Mouse (Mus musculus): ENCODE data around the gene Pgm5.

Pgm5 gene

DNA sequence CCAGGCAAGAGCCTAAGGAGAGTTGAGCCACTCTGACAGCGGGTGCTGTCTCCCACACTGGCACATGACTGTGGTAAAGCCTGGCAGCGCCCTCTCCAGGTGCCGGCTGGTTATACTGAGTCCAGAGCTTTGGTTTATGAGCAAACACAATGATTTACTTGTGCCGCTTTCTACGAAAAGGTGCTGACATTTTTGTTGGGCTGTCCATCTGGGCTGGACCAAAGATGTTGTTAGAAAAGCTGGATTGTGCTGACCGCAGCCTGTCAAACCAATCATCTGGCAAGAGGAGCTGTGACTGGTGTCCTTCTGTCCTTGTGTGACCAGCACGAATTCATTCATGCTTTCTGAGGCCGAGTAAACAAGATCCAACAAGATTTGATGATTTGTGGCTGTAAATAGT lies 159.9 kb downstream of the Pgm5 start:
- no peak for DNase-seq

DNA sequence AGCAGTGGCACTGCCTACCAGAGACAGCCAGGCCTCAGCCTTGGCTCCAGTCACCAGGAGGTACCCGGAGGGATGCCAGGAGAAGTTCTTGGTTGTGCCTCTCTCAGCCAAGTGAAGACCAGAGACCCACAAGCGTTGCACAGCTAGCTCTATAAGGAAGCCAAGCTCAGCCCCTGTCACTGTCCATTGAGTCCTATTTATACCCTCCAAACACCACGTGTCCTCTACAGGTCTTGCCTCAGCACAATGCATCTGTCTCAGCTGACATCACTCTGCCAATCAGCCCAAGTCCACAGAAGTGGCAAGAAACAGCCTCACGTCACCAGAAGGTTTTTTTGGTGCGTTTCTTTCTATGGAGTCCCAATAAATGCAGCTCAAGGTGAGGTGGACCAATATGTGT lies 161.0 kb downstream of the Pgm5 start:
- DNase-seq: no peak

DNA sequence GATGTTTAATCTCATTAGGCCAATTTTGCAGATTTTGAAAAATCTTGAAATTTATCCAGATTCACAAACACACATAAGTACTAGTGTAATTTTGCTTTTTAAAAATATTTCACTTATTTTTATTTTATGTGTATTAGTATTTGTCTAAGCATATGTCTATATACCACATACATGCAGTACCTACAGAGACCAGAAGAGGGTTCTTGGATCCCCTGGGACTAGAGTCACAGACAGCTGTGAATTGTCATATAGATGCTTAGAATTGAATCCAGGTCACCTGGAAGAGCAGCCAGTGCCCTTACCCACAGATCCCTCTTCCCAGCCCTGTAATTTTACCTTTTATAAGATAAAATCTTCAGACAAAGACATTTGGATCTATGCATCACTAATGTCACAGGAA lies 161.7 kb downstream of the Pgm5 start:
- DNase-seq: no peak

DNA sequence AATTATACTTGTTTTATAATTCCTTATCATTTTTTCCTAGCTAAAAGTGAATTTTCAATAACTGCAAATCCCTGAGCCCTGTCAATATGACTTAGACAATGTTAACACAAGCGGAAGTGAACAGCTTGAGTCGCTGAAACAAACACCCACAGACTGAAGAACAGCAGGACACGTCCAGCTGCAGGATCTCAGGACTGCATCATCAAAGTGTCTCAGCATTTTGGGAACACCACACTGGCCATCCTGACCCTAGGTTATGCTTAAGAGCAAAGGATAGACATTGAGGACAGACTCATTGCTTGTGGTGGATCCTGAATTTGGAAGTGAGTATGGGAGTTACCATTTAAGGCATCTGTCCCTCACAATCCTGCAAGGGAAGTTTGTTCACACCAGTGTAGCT lies 162.5 kb downstream of the Pgm5 start:
- no peak for DNase-seq

DNA sequence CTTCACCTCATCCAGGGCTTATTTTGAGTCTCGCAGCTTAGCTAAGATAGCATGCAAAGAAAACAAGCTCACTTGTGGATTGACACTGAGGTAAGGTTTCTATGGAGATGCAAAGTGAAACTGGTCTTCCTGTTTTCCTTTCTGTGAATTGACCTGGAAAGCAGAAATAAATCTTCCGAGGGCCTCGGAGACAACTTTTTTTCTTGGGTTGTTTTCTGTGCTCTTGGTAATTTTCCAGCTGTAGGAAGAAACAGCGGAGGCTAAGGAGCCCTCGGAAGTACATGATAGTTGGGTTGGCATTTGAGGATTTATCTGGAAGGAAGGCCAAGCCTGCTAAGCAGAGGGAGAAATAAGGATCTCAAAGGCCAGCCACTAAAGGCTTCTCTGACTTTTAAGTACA lies 163.0 kb downstream of the Pgm5 start:
- no peak for DNase-seq

DNA sequence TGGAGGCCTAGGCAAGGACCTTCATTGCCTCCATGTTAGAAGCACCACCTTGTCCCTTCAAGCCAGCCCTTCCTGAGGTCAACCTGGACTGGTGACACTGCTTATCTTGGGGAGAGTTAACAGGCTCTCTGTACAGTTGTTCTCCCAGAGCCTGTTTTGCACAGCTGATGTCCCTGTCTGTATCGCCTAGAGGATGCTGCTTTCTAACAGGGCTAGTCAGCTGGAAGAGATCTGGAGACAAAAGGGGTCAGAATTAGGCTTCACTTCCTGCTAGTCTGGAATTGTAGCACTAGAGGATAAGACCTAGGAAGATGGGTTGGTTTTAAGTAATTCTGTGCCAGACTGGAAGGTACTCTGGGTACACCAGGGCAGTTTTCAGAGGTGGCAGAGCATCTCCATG lies 163.7 kb downstream of the Pgm5 start:
- DNase-seq: no peak

DNA sequence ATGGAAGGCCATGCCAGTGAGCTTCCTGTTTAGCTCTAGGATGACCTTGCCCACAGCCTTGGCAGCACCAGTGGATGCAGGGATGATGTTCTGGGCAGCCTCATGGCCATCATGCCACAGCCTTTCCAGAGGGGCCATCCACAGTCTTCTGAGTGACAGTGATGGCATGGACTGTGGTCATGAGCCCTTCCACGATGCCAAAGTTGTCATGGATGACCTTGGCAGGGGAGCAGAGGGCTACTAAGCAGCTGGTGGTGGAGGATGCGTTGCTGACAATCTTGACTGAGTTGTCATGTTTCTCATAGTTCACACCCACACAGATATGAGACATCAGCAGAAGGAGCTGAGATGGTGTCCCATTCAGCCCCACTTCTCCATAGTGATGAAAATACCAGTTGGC lies 169.0 kb downstream of the Pgm5 start:
- DNase-seq: no peak

DNA sequence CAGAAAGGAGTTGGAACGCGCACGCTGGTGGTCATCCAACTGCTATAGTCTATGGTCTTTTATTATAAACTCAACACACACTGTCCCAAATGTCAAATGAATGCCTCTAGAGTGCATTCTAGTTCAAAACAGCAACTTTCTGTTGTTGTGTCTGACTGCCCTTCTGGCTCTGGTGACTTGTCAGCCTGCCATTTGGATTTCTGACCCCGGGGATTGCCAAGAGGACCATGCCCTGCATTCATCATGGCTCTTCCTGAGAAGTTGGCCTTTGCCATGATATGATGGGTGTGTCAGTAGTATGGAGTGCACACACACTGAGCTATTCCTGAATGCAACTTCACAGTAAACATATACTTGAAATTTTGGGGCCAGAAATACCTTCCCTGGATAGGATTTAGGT lies 172.1 kb downstream of the Pgm5 start:
- DNase-seq: no peak

DNA sequence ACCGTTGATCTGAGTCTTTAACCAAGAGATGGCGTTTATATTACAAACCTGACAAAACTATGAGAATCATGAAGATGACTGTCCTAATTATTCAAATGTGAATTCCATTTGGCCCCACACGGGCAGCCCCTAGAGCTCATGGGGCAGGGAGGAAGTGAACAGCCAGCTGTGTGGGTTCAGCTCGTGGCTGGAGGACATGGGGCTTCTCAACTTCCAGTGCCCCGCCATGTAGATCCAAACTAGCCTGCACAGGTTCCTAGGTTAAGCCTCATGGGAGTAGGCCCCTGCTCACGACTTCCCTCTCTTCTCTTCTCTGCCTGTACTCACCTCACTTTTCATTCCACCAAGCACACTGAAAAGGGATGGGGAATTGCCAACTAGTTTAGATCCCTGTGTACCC lies 173.3 kb downstream of the Pgm5 start:
- DNase-seq: no peak

DNA sequence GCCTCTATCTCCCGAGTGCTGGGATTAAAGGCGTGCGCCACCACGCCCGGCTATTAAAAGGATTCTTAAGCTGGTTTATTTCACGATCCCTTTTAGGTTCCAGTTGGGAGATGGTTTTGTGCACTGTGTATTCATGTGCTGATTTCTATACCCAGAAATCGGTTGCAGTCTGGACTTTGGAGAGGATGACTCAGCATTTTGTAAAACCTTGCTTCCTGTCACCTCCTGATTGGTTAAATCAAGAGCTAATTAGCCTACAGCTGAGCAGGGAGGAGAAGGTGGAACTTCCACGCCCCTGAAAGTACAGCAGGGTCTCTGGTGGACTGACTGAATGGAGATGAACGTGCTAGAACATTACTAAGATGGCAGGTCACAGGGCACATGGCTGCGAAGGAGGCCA lies 175.2 kb downstream of the Pgm5 start:
- no peak for DNase-seq

DNA sequence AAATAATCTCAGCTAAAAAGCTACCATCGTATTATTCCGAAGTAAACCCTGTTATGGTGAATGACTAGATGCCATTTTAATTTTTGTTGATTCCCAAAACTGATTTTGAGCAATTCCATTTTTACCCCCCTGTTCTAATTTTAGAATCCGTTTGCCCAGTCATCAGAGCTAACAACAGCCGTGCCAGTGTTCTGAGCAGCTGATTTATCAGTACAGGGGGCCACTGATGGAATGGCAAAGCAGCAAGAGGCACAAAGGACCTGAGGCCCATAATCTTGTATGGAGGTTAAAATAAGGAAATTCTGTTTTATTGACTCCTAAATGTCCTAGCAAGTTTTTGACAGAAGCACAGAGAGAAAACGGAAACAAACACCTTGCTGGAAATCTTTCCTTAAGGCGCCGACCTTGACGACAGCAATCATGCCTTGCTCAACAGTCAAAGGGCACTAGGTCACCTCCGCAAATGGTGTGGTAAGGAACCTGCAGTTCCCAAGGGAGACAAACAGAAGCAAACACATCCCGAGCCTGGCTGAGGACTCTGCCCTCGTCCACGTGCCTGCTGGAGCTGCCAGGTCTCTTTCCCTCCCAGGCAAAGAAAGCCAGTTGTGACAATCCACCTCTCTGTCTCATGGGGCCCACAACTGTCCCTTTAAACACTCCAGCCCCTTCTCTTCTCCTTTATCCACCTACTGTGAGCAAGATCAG lies 178.5 kb downstream of the Pgm5 start:
- no peak for DNase-seq

DNA sequence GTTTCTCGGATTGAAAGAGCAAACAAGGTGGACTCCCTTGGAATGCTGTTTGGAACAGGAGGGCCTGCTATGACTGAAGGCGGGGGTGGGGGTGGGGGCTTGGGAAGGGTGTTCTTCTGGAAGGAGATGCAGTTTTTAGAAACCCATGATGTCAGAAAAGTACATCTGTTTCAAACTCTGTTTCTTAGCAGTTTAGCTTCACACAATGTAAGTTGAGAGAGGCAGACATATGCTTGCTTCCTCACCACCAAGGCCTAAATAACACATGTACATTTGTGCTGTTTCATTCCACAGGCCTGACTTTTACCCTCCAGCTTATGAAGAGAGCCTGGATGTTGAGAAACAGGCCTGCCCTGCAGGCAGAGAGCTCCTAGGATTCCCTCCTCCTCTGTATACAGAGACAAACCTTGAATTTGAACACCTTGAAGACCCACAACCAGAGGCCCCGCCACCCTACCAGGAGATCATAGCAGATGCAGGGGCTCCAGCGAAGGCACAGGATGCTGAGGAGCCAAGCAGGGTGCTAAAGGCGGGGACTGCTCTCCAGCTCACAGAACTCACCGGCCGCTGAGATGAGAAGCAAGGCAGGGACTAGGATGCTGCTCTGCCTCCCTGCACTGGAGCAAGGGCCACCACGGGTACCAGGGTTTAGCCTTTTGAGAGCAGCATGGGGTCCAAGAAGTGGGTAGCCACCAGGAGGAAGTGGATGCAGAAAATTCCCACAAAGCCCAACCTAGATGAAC lies 184.2 kb downstream of the Pgm5 start:
- DNase-seq: no peak

DNA sequence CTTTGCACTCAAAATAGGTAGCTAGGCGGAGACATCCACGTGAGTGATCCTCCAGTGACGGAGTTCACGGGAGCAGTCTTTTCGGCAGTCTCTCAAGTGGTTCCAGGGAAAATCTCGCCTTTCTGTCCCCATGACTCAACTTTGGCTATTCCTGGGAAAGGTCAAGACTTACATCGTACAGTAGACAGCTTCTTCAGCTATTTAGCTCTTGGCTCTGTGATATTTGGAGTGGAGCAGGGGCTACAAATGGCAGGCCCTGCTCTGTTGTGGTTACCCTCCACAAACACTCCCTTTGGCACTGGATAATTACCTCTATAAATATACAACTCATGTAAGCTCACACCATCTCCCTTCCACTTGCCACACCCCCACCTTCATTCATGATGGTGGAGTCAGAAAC lies 185.2 kb downstream of the Pgm5 start:
- DNase-seq: no peak

DNA sequence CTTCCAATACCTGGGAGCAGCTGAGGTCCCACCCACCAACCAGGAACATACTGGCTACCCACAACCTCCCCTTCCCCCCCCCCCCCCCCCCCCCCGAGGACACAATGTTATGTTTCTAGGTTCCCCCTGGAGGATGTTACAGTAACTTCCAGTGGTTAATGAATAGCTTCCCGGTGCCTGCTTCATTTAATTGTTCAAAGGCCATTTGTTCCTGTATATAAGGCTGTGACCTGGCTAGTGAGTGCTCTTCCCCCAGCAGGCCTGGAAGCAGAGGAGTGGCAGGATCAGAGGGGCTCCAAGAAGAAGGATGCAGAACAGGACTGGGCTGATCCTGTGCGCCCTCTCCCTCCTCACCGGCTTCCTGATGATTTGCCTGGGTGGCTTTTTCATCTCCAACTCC lies 187.9 kb downstream of the Pgm5 start, which contains the start of gene Tmem252:
Gene Tmem252 (plus strand): TSS at position 247 of the 400 bp plus-strand sequence.
- DNase-seq: no peak

DNA sequence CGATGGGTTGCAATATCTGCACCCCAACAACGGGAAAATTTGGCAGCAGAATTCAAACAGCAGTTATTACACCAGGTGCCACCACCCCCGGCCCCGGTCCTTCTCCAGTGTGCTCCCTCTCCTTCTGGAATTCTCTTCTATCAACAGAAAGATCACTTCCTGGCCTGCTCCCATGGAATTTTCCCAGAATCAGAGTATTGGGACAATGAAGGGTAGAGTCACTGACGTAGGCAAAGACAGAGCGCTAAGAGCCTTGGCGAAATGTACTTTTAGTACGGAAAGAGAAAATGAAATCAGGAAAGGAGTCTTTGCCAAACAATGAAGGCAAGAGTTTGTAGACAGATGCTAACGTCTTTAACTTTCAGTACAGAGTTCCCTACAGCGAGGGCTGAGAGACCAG lies 188.3 kb downstream of the Pgm5 start:
- DNase-seq: no peak

DNA sequence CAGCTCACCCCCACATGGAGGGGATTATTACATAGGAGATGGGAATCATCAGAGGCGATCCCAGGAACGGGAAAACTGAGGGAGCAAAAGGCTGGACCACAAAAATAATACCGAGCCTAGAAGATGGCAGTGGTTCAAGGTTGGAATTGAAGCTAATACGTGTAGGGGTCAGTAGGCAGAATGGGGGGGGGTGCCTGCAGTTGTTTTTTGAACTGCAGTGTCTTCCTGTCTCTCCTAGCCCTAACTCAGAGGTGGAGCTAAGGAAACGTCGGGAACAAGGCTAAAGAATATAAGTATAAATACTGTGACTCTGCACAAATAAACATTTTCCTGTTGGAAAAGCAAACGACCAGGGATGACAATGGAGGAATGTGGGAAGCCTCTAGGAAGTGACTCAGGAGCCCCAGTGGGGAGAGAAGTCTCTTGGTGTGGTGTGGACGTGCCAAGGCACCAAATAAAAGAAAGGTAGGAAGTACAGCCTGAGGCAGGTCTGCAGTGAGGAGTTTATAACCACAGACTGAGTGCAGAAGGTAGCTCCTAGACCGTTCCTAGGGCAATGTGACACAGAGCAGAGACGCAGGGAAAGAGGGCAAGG lies 189.2 kb downstream of the Pgm5 start:
- DNase-seq: no peak

DNA sequence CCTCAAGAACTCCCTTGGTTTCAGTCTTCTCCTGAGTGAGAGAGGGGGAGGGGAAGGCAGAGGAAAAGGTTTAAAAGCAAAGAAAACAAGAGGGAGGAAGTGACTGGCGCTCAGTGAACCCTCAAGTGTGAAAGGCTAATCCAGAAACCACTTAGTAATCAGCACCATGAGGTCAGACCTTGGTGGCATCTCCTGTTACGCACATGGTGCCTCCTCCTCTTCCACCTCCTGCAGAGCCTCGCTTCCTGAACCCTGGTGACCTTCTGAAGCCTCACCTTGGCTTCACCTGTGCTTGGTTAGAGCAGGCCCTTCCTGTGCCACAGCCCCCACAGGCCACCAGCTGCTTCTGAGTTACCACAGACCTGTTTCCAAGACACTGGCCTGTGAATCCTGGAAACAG lies 190.1 kb downstream of the Pgm5 start:
- no peak for DNase-seq

DNA sequence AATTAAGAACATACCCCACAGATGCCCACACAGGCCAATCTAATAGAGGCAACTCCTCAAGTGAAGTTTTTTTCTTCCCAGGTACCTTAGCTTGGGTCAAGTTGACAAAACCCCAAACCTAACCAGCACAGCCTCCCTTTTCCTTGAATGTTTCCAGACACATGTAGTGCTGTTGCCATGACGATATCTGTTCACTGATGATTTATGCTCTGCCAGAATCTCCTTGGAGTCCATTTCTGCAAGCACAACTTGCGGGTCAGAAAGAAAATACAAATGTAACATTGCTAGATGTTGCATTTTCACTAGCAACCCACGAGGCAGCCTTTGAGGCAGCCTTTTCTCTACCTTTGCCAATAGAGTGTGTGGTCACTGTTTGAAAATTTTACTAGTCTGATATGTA lies 194.1 kb downstream of the Pgm5 start:
- no peak for DNase-seq

DNA sequence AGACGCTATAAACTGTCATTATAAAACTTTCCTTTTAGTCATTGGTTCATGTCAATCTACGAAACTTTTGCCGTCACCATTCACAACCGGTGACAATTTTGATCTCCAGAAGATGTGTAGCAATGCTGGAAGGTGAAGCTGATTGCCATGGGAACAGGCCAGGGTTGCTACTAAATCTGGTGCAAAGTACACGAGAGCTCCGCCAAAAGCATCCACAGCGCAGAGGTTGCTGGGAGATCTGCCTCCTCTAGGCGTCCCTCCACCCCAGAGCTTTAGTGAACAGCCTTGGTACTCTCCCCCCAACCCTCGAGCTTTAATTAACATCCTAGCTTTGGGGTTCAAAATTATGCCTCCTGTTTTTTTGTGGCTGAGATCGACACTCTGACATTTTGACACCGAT lies 195.9 kb downstream of the Pgm5 start:
- DNase-seq: no peak

DNA sequence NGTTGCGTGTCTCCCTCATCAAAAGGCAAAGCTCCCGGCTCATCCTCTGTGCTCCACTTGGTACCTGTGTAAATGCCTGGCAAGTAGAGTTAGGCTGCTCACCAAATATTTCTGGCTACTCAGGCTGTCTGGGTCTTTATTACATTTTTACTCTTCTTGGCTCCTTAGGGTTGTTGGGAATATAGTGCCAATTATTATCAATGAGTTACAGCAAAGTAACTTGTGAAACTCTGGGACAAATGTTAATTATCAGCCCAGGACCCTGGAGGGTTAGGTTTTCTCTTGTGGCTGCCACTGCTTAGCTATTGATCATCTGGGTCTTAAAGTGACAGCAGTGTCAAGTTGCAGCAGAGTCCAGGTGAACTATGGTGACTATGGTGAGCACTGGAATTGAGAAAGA lies 199.3 kb downstream of the Pgm5 start:
- DNase-seq: no peak

DNA sequence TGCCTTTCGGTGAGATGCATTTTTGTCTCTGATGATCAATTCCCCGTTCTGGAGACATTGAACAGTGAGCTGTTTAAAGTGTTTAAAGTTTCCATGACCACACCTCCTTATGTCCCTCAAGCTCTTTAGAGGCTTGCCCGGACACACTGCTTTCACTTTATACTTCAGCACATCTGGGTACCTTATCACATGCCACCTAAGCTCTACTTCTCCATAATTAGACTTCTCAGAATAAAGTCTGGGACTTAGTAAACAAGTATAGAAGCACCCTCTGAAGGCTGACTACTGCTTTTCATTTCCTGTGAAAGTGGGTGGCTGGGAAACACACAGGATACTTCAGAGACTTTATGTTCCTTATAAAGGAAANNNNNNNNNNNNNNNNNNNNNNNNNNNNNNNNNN lies 204.7 kb downstream of the Pgm5 start:
- no peak for DNase-seq

DNA sequence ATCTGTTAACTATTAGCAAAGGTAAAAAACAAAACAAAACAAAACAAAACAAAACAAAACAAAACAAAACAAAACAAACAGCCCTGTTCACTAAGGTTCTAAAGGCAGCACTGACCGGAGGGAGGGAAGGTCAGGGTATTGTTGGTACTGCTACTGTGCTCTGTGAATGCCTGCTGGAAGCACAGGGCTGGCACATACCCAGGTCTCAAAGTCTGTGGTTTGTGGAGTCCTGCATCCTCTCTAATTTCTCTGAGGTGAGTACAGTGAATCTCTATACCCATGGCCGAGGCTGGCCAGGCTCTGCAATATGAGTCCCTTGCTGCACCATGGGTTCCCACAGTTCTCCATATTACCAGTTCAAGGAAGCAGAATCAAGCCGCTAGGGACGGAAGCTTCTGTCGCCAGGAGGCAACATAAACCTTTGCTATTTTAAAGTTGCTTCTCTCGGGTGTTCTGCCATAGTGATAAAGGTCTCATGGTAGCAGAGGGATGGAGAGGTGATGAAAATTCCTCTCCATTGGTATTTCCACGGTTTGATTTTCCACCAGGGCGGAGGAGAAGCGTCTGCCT lies 208.3 kb downstream of the Pgm5 start:
- DNase-seq: no peak

DNA sequence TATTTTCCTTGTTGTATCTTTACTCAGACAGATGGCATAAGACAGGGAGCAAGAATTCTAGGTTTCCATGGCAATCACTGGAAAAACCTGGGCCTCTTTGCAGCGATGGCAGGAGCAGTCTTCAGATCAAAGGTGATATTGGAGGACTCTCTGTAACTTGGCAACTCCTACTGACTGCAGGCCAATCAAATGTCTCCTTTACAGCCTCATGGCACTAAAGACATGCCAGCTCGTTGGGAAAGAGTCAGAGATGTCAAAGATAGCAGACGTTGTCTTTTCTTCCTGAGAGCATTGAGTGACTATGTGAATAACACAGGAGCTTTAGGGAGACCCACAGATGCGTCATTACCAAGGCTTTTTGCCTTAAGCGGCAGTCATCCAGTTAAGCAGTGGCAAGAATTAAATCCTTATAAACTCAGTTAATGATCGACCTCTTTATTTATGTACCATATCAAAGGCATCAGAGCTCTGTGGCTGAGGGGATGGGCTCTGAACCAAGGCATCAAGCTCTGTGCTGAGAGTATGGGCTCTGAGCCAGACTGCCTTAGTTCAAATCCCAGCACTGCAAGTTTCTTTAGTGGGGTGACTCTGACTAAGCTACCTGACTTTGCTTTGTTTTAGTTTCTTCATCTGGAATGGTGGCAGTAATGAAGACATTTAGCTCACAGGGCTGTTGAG lies 209.2 kb downstream of the Pgm5 start:
- no peak for DNase-seq

Measured in thymus, postnatal 36 days (tissue).